Mouse (Mus musculus) hindbrain, embryonic 12.5 days (tissue): ENCODE results near the gene Rai14. TPM values are rescaled to one million over a fixed set of nuclear protein-coding genes. Genes with fewer than 3 reads are reported as not detected.

Experiments
- ATAC-seq: fragments of 200-750 bp; cut with Nextera tagmentation; 2 replicates; pipeline ENCODE4 v1.8.0; 2017; ENCODE audit warnings: moderate TSS enrichment; ENCODE audit not compliant: low FRiP score
- H3K27ac ChIP-seq: fragments of 300-500 bp; sonication (generic); 2 replicates; pipeline ENCODE4 v1.5.1; 2016; ENCODE audit warnings: mild to moderate bottlenecking
- H3K27me3 ChIP-seq: fragments of 300-500 bp; sonication (generic); 2 replicates; pipeline ENCODE4 v1.6.1; 2016; ENCODE audit warnings: mild to moderate bottlenecking
- H3K36me3 ChIP-seq: fragments of 300-500 bp; sonication (generic); 2 replicates; pipeline ENCODE4 v1.6.1; 2016; ENCODE audit warnings: mild to moderate bottlenecking
- H3K4me1 ChIP-seq: fragments of 300-500 bp; sonication (generic); 2 replicates; pipeline ENCODE4 v1.6.1; 2016
- H3K4me2 ChIP-seq: fragments of 300-500 bp; sonication (generic); replicated peaks from 2 replicates; pipeline ENCODE4 v1.6.1; 2016; ENCODE audit warnings: mild to moderate bottlenecking
- H3K4me3 ChIP-seq: fragments of 300-500 bp; sonication (generic); 2 replicates; pipeline ENCODE4 v1.5.1; 2016; ENCODE audit warnings: mild to moderate bottlenecking
- H3K9ac ChIP-seq: fragments of 300-500 bp; sonication (generic); 2 replicates; pipeline ENCODE4 v1.6.1; 2016; ENCODE audit warnings: mild to moderate bottlenecking, moderate library complexity
- H3K9me3 ChIP-seq: fragments of 300-500 bp; sonication (generic); replicated peaks from 2 replicates; pipeline ENCODE4 v1.6.1; 2016; ENCODE audit warnings: mild to moderate bottlenecking
- WGBS: fragments of 180-500 bp; shearing (Covaris S2); methylation state at CpG from one replicate; pipeline ENCODE4 v1.1.7; 2016; 5-methylcytosine and 5-hydroxymethylcytosine counted together
- polyA plus RNA-seq: library from polyadenylated mRNA; unstranded; fragments of >200 nt; fragmentation: Nextera tagmentation; extraction: Ambion mirVana; gene quantifications from 2 replicates; pipeline ENCODE4 v1.2.1, GENCODE M21; 2016

The Rai14 gene
- polyA plus RNA-seq, 1 experiment from 2014 or later, result 64.9 TPM

- Histone ChIP-seq H3K9ac (no peak overlapping the region), H3K9me3 (no peaks in the 10 kb centered on the region), H3K4me3 (no peak overlapping the region), H3K27ac (no peak overlapping the region), H3K36me3 (peaks cover 5% of the 10 kb centered on the region; the same call in 1 of the 2 replicates), H3K4me1 (peaks cover 16% of the 10 kb centered on the region; the same call in 1 of the 2 replicates), H3K4me2 (no peak overlapping the region), H3K27me3 (no peaks in the 10 kb centered on the region)
- 38% methylated on average over 3 of the region's 3 CpGs for WGBS
- ATAC-seq, result no peak
Observed at GRCm38 (mm10) chr15:10661961-10662606, 52.3 kb downstream of the Rai14 start.

DNA sequence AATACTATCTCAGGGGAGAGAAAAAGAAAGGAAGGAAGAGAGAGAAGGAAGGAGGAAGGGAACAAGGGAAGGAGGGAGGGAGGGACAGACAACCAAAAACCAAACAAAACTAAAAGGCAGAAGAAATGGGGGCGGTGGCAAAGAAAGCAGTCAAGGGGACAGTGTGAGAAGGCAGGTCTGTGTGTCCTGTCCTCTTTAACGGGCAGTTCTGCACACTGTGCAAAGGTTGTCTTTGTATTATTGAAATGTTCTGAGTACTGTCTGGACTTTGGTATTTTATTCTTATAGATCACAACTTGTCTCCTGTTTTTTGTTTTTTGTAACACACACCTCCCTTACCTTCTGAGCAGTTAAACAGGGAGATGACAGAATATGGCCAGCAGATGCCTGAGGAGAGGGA lies 55.6 kb downstream of the Rai14 start:
- Histone ChIP-seq H3K4me2 (no peak overlapping the region), H3K36me3 (peaks cover 5% of the 10 kb centered on the region; the same call in 1 of the 2 replicates), H3K9ac (no peak overlapping the region), H3K27ac (no peak overlapping the region), H3K9me3 (no peaks in the 10 kb centered on the region), H3K27me3 (no peaks in the 10 kb centered on the region), H3K4me1 (peaks cover 20% of the 10 kb centered on the region; the same call in 1 of the 2 replicates), H3K4me3 (no peak overlapping the region)
- WGBS, result 95% methylated on average over 2 of the region's 2 CpGs
- no peak for ATAC-seq

GRCm38 (mm10) chr15:10656146-10656545 lies 58.3 kb downstream of the Rai14 start:
- ATAC-seq, result no peak
- H3K9ac ChIP-seq, result no peak overlapping the region
- H3K4me3 ChIP-seq, result no peak overlapping the region
- no peak overlapping the region for H3K4me2 ChIP-seq
- H3K9me3 ChIP-seq, result no peaks in the 10 kb centered on the region
- no peak overlapping the region for H3K27ac ChIP-seq
- no peaks in the 10 kb centered on the region for H3K27me3 ChIP-seq
- peaks cover 6% of the 10 kb centered on the region; the same call in 1 of the 2 replicates for H3K4me1 ChIP-seq
- H3K36me3 ChIP-seq, result peaks cover 5% of the 10 kb centered on the region; the same call in 1 of the 2 replicates
- WGBS, result 60% methylated on average over 5 of the region's 5 CpGs

- Histone ChIP-seq H3K27ac (0 out of 2 replicates have a peak overlapping the region, but pooled peaks have one; percentile 52), H3K9ac (no peak overlapping the region), H3K4me1 (peaks cover 6% of the 10 kb centered on the region; the same call in 1 of the 2 replicates), H3K27me3 (no peaks in the 10 kb centered on the region), H3K36me3 (no peaks in the 10 kb centered on the region), H3K4me3 (no peak overlapping the region), H3K9me3 (no peaks in the 10 kb centered on the region), H3K4me2 (no peak overlapping the region)
- 23% methylated on average over 8 of the region's 8 CpGs for WGBS
- ATAC-seq, result peak; percentile 91
Observed at GRCm38 (mm10) chr15:10655151-10655905, 59.1 kb downstream of the Rai14 start.

- Histone ChIP-seq H3K27ac (no peak overlapping the region), H3K4me3 (no peak overlapping the region), H3K4me1 (peaks cover 6% of the 10 kb centered on the region), H3K9ac (no peak overlapping the region), H3K4me2 (no peak overlapping the region), H3K27me3 (no peaks in the 10 kb centered on the region), H3K9me3 (no peaks in the 10 kb centered on the region), H3K36me3 (no peaks in the 10 kb centered on the region)
- ATAC-seq, result 0 out of 2 replicates have a peak, but pooled peaks have one; percentile 19
- WGBS, result 67% methylated on average over 1 of the region's 1 CpGs
Observed at GRCm38 (mm10) chr15:10654696-10655095, 59.7 kb downstream of the Rai14 start.

DNA sequence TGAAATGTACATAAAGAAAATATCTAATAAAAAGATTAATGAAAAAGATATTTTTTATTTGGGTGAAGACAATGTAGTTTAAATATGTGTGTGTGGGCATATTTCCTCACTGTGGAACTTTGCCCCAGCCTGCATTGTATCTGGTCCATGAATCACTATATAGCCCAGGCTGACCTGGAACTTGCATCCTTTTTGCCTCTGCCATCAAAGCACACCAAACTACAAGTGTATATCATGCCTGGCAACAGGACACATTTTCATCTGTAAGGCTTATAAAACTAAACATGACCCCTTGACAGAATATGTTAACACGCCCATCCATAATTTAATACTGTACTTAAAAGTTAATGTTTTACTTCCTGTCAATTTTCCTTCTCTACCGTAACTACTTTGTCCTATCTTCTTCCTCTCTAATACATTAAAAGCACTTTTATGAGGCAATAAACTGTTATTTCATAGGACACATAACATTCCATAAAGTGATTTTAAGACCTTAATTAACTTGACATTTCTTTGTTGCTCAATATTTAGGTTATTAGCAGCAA lies 61.4 kb downstream of the Rai14 start:
- no peak for ATAC-seq
- no peaks in the 10 kb centered on the region for H3K27me3 ChIP-seq
- no peaks in the 10 kb centered on the region for H3K36me3 ChIP-seq
- 88% methylated on average over 2 of the region's 2 CpGs for WGBS
- no peak overlapping the region for H3K9ac ChIP-seq
- no peak overlapping the region for H3K27ac ChIP-seq
- H3K9me3 ChIP-seq, result no peaks in the 10 kb centered on the region
- peaks cover 17% of the 10 kb centered on the region for H3K4me1 ChIP-seq
- H3K4me2 ChIP-seq, result no peak overlapping the region
- no peak overlapping the region for H3K4me3 ChIP-seq

DNA sequence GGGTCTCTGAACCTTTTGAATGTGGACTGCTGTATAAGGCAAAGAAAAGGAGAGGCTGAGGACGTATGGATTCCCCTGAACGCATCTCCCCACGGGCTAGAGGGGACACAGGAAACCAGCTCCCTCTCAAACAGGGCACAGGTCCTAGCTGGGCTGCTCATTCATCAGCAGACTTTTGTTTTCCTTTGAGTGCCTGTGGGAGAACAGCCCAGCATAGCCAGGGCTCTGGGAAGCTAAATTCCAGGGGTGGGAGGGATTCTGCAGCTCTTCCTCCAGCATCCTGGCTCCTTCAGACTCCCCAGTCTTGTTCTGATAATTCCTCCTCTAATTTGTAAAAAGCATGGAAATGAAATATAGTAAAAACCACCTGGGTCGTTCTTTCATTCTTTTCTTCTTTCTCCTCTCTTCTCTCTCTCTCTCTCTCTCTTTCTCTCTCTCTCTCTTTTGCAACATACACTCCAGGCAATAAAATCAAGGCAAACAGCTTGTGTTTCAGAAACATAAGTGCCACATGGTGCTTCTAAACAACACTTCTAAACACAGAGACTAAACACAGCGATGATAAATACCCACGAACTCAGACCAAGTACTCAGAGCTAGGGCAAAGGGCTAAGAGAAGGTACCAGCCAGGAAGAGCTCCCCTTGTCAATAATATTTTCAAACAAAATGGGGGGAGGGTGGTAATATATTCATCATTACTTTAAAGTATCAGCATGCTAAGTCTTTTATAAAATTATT lies 65.9 kb downstream of the Rai14 start:
- 12% methylated on average over 6 of the region's 6 CpGs for WGBS
- Histone ChIP-seq H3K27ac (no peak overlapping the region), H3K4me3 (no peak overlapping the region), H3K4me2 (0 out of 2 replicates have a peak overlapping the region, but pooled peaks have one; percentile 21), H3K9me3 (no peaks in the 10 kb centered on the region), H3K27me3 (no peaks in the 10 kb centered on the region), H3K36me3 (no peaks in the 10 kb centered on the region), H3K9ac (no peak overlapping the region), H3K4me1 (peaks cover 31% of the 10 kb centered on the region)
- peak; percentile 81 for ATAC-seq

- 58% methylated on average over 5 of the region's 5 CpGs for WGBS
- Histone ChIP-seq H3K27me3 (no peaks in the 10 kb centered on the region), H3K36me3 (no peaks in the 10 kb centered on the region), H3K27ac (no peak overlapping the region), H3K9ac (no peak overlapping the region), H3K4me1 (peaks cover 41% of the 10 kb centered on the region), H3K4me2 (no peak overlapping the region), H3K9me3 (no peaks in the 10 kb centered on the region), H3K4me3 (no peak overlapping the region)
- no peak for ATAC-seq
Observed at GRCm38 (mm10) chr15:10646297-10646696, 68.1 kb downstream of the Rai14 start.

DNA sequence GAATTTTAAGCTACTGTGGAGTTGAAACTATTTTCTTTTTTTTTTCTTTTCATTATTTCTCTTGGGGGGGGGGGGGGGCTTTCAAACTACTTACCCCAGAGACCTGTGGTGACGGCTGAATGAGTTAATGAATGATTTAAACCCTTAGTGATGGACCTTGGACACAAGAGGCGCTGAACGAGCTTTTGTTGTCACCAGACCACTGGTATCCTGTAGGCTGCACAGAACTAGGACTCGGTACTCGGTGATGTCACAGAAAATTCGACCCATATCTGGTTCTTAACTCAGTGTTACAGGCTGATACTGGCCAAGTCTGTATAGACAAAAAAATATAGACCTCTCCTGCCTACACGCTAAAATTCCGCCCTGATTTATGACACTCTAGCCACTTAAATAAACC lies 69.3 kb downstream of the Rai14 start:
- H3K9ac ChIP-seq, result no peak overlapping the region
- peaks cover 41% of the 10 kb centered on the region for H3K4me1 ChIP-seq
- H3K4me3 ChIP-seq, result no peak overlapping the region
- WGBS, result 42% methylated on average over 8 of the region's 8 CpGs
- H3K9me3 ChIP-seq, result no peaks in the 10 kb centered on the region
- H3K4me2 ChIP-seq, result no peak overlapping the region
- ATAC-seq, result no peak
- H3K27me3 ChIP-seq, result no peaks in the 10 kb centered on the region
- H3K36me3 ChIP-seq, result no peaks in the 10 kb centered on the region
- H3K27ac ChIP-seq, result no peak overlapping the region

GRCm38 (mm10) chr15:10643819-10644218 lies 70.6 kb downstream of the Rai14 start:
- Histone ChIP-seq H3K4me2 (no peak overlapping the region), H3K4me1 (peaks cover 38% of the 10 kb centered on the region), H3K36me3 (no peaks in the 10 kb centered on the region), H3K9me3 (no peaks in the 10 kb centered on the region), H3K27me3 (no peaks in the 10 kb centered on the region), H3K4me3 (no peak overlapping the region), H3K27ac (no peak overlapping the region), H3K9ac (no peak overlapping the region)
- no peak for ATAC-seq
- 83% methylated on average over 3 of the region's 3 CpGs for WGBS

DNA sequence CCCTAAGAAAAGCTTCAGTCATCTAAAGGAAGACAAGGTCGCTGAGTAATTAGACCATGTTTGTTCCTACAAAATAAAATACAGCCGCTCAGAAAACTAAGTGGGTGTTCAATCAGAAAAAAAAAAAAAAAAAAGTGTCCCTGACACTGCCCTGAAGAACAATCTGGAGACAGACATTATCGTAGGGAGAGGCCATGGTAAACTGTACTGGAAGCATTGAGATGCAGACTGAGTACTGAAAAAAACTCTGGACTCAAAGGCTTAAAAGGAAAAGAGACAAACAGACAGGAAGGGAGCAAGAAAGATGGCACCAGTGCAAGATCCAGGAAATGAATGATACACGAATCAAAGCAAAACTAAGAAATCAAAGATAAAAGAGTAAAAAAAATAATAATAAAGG lies 71.2 kb downstream of the Rai14 start:
- no peak for ATAC-seq
- no peak overlapping the region for H3K9ac ChIP-seq
- H3K4me1 ChIP-seq, result peaks cover 32% of the 10 kb centered on the region
- H3K27me3 ChIP-seq, result no peaks in the 10 kb centered on the region
- H3K36me3 ChIP-seq, result no peaks in the 10 kb centered on the region
- H3K9me3 ChIP-seq, result no peaks in the 10 kb centered on the region
- H3K27ac ChIP-seq, result no peak overlapping the region
- no peak overlapping the region for H3K4me3 ChIP-seq
- WGBS, result 39% methylated on average over 4 of the region's 4 CpGs
- no peak overlapping the region for H3K4me2 ChIP-seq

- WGBS, result 22% methylated on average over 5 of the region's 5 CpGs
- no peaks in the 10 kb centered on the region for H3K9me3 ChIP-seq
- ATAC-seq, result no peak
- no peak overlapping the region for H3K27ac ChIP-seq
- no peak overlapping the region for H3K9ac ChIP-seq
- H3K4me3 ChIP-seq, result no peak overlapping the region
- no peak overlapping the region for H3K4me2 ChIP-seq
- no peaks in the 10 kb centered on the region for H3K27me3 ChIP-seq
- H3K4me1 ChIP-seq, result peaks cover 24% of the 10 kb centered on the region
- no peaks in the 10 kb centered on the region for H3K36me3 ChIP-seq
Observed at GRCm38 (mm10) chr15:10642419-10642818, 72.0 kb downstream of the Rai14 start.
